Mouse (Mus musculus) neural tube, embryonic 11.5 days (tissue): ENCODE results near the gene Rtn1. TPM values are rescaled to one million over a fixed set of nuclear protein-coding genes. Genes with fewer than 3 reads are reported as not detected.

ENCODE experiments used
- ATAC-seq: fragments of 200-750 bp; cut with Nextera tagmentation; 2 replicates; pipeline ENCODE4 v1.8.0; 2017; ENCODE audit warnings: moderate number of reproducible peaks, mild to moderate bottlenecking, moderate TSS enrichment, moderate library complexity; ENCODE audit not compliant: insufficient read depth, low FRiP score, low TSS enrichment
- DNase-seq: peaks from one replicate; pipeline ENCODE4 v3.0.0-alpha.2; 2015; ENCODE audit warnings: low spot score
- H3K27ac ChIP-seq: fragments of 300-500 bp; sonication (generic); 2 replicates; pipeline ENCODE4 v1.5.1; 2014; ENCODE audit warnings: low read depth, mild to moderate bottlenecking, low read length
- H3K27me3 ChIP-seq: fragments of 300-500 bp; sonication (generic); 2 replicates; pipeline ENCODE4 v1.6.1; 2014; ENCODE audit warnings: mild to moderate bottlenecking, low read length, mixed read lengths; ENCODE audit not compliant: control insufficient read depth, insufficient read depth
- H3K36me3 ChIP-seq: fragments of 300-500 bp; sonication (generic); 2 replicates; pipeline ENCODE4 v1.6.1; 2014; ENCODE audit warnings: mild to moderate bottlenecking, low read length, moderate library complexity, mixed read lengths; ENCODE audit not compliant: control insufficient read depth, insufficient read depth
- H3K4me1 ChIP-seq: fragments of 300-500 bp; sonication (generic); 2 replicates; pipeline ENCODE4 v1.6.1; 2014; ENCODE audit warnings: low read length, mixed read lengths; ENCODE audit not compliant: control insufficient read depth, insufficient read depth
- H3K4me2 ChIP-seq: fragments of 300-500 bp; sonication (generic); 2 replicates; pipeline ENCODE4 v1.6.1; 2014; ENCODE audit warnings: low read depth, mild to moderate bottlenecking, moderate library complexity
- H3K4me3 ChIP-seq: fragments of 300-500 bp; sonication (generic); 2 replicates; pipeline ENCODE4 v1.5.1; 2014; ENCODE audit warnings: low read depth, low read length
- H3K9ac ChIP-seq: fragments of 300-500 bp; sonication (generic); 2 replicates; pipeline ENCODE4 v1.6.1; 2014; ENCODE audit warnings: mild to moderate bottlenecking, low read length
- H3K9me3 ChIP-seq: fragments of 300-500 bp; sonication (generic); 2 replicates; pipeline ENCODE4 v1.6.1; 2016; ENCODE audit warnings: low read length; ENCODE audit not compliant: control insufficient read depth
- WGBS: fragments of 180-500 bp; shearing (Covaris S2); extraction: QIAGEN DNeasy Blood & Tissue Kit; methylation state at CpG from one replicate; pipeline ENCODE4 v1.1.7; 2014; 5-methylcytosine and 5-hydroxymethylcytosine counted together
- polyA plus RNA-seq: library from polyadenylated mRNA; unstranded; fragments of >200 nt; fragmentation: Nextera tagmentation; extraction: Ambion mirVana; gene quantifications from 2 replicates; pipeline ENCODE4 v1.2.1, GENCODE M21; 2014

Gene Rtn1
- polyA plus RNA-seq, 1 experiment from 2014 or later = 504 TPM

- ATAC-seq (no peak), DNase-seq (no peak)
- H3K27ac ChIP-seq = no peak overlapping the region
- no peaks in the 10 kb centered on the region for H3K4me1 ChIP-seq
- no peaks in the 10 kb centered on the region for H3K27me3 ChIP-seq
- WGBS = 89% methylated on average over 8 of the region's 8 CpGs
- no peak overlapping the region for H3K4me3 ChIP-seq
- H3K36me3 ChIP-seq = no peaks in the 10 kb centered on the region
- H3K9ac ChIP-seq = no peak overlapping the region
- H3K9me3 ChIP-seq = no peaks in the 10 kb centered on the region
- H3K4me2 ChIP-seq = no peak overlapping the region
Measured at GRCm38 (mm10) chr12:72348508-72348907, 60.3 kb downstream of the Rtn1 start.

- no peak overlapping the region for H3K4me3 ChIP-seq
- no peaks in the 10 kb centered on the region for H3K9me3 ChIP-seq
- ATAC-seq (no peak), DNase-seq (no peak)
- no peaks in the 10 kb centered on the region for H3K27me3 ChIP-seq
- no peak overlapping the region for H3K27ac ChIP-seq
- H3K36me3 ChIP-seq = no peaks in the 10 kb centered on the region
- no peaks in the 10 kb centered on the region for H3K4me1 ChIP-seq
- H3K9ac ChIP-seq = no peak overlapping the region
- 77% methylated on average over 1 of the region's 1 CpGs for WGBS
- no peak overlapping the region for H3K4me2 ChIP-seq
Measured at GRCm38 (mm10) chr12:72347184-72347583, 61.7 kb downstream of the Rtn1 start.

- no peak overlapping the region for H3K4me2 ChIP-seq
Measured at GRCm38 (mm10) chr12:72343639-72344038, 65.2 kb downstream of the Rtn1 start.

GRCm38 (mm10) chr12:72336009-72336408 lies 72.8 kb downstream of the Rtn1 start:
- no peak overlapping the region for H3K27ac ChIP-seq
- H3K9ac ChIP-seq = no peak overlapping the region
- DNase-seq = no peak
- no peak for ATAC-seq
- H3K4me1 ChIP-seq = no peaks in the 10 kb centered on the region
- WGBS = 93% methylated on average over 13 of the region's 13 CpGs
- no peaks in the 10 kb centered on the region for H3K36me3 ChIP-seq
- no peak overlapping the region for H3K4me2 ChIP-seq
- no peaks in the 10 kb centered on the region for H3K9me3 ChIP-seq
- H3K4me3 ChIP-seq = no peak overlapping the region
- no peaks in the 10 kb centered on the region for H3K27me3 ChIP-seq

More at GRCm38 (mm10) chr12:72343639-72344038, 65.2 kb downstream of the Rtn1 start:
- Histone ChIP-seq H3K27ac (no peak overlapping the region), H3K9ac (no peak overlapping the region), H3K36me3 (no peaks in the 10 kb centered on the region), H3K27me3 (no peaks in the 10 kb centered on the region), H3K4me1 (no peaks in the 10 kb centered on the region), H3K9me3 (no peaks in the 10 kb centered on the region), H3K4me3 (no peak overlapping the region)
- 62% methylated on average over 2 of the region's 2 CpGs for WGBS
- DNase-seq = no peak
- no peak for ATAC-seq

- 70% methylated on average over 5 of the region's 5 CpGs for WGBS
- H3K9me3 ChIP-seq = no peaks in the 10 kb centered on the region
- H3K4me3 ChIP-seq = no peak overlapping the region
- no peak for ATAC-seq
- no peaks in the 10 kb centered on the region for H3K27me3 ChIP-seq
- H3K27ac ChIP-seq = no peak overlapping the region
- no peak overlapping the region for H3K9ac ChIP-seq
- no peak overlapping the region for H3K4me2 ChIP-seq
- DNase-seq = no peak
- H3K36me3 ChIP-seq = no peaks in the 10 kb centered on the region
- H3K4me1 ChIP-seq = no peaks in the 10 kb centered on the region
Measured at GRCm38 (mm10) chr12:72332488-72333013, 76.3 kb downstream of the Rtn1 start.

GRCm38 (mm10) chr12:72331912-72332487 lies 76.9 kb downstream of the Rtn1 start:
- H3K4me2 ChIP-seq = no peak overlapping the region
- no peak overlapping the region for H3K27ac ChIP-seq
- 72% methylated on average over 7 of the region's 7 CpGs for WGBS
- no peaks in the 10 kb centered on the region for H3K36me3 ChIP-seq
- H3K9me3 ChIP-seq = no peaks in the 10 kb centered on the region
- no peak for ATAC-seq
- H3K9ac ChIP-seq = no peak overlapping the region
- DNase-seq = no peak
- no peaks in the 10 kb centered on the region for H3K27me3 ChIP-seq
- H3K4me3 ChIP-seq = no peak overlapping the region
- no peaks in the 10 kb centered on the region for H3K4me1 ChIP-seq

GRCm38 (mm10) chr12:72326087-72326486 lies 82.8 kb downstream of the Rtn1 start:
- no peaks in the 10 kb centered on the region for H3K4me1 ChIP-seq
- DNase-seq (no peak), ATAC-seq (no peak)
- H3K36me3 ChIP-seq = no peaks in the 10 kb centered on the region
- no peaks in the 10 kb centered on the region for H3K9me3 ChIP-seq
- H3K27ac ChIP-seq = no peak overlapping the region
- H3K4me3 ChIP-seq = no peak overlapping the region
- H3K27me3 ChIP-seq = no peaks in the 10 kb centered on the region
- no peak overlapping the region for H3K9ac ChIP-seq
- no peak overlapping the region for H3K4me2 ChIP-seq

- Histone ChIP-seq H3K27me3 (no peaks in the 10 kb centered on the region), H3K9me3 (no peaks in the 10 kb centered on the region), H3K4me2 (no peak overlapping the region), H3K9ac (no peak overlapping the region), H3K4me3 (no peak overlapping the region), H3K27ac (no peak overlapping the region), H3K4me1 (no peaks in the 10 kb centered on the region), H3K36me3 (no peaks in the 10 kb centered on the region)
- 25% methylated on average over 5 of the region's 5 CpGs for WGBS
- DNase-seq (no peak), ATAC-seq (no peak)
Measured at GRCm38 (mm10) chr12:72325025-72325424, 83.8 kb downstream of the Rtn1 start.

- Histone ChIP-seq H3K4me3 (no peak overlapping the region), H3K9me3 (no peaks in the 10 kb centered on the region), H3K4me2 (no peak overlapping the region), H3K27me3 (no peaks in the 10 kb centered on the region), H3K36me3 (no peaks in the 10 kb centered on the region), H3K4me1 (no peaks in the 10 kb centered on the region), H3K27ac (no peak overlapping the region), H3K9ac (no peak overlapping the region)
- ATAC-seq = no peak
- DNase-seq = no peak
- WGBS = 81% methylated on average over 10 of the region's 10 CpGs
Measured at GRCm38 (mm10) chr12:72324210-72324871, 84.5 kb downstream of the Rtn1 start.
